Mouse (Mus musculus) G1E (cell line): ENCODE results near the gene Top3b. TPM values are rescaled to one million over a fixed set of nuclear protein-coding genes. Genes with fewer than 3 reads are reported as not detected.

Source experiments
- ATAC-seq: 2 replicates; pipeline ENCODE4 v1.8.0; 2016; ENCODE audit warnings: mild to moderate bottlenecking; ENCODE audit not compliant: insufficient number of reproducible peaks, poor library complexity, low FRiP score, severe bottlenecking; ENCODE audit errors: extremely low read depth
- DNase-seq: peaks from one replicate; pipeline ENCODE4 v3.0.0; 2012; ENCODE audit warnings: low spot score
- H3K27me3 ChIP-seq: 2 replicates; pipeline ENCODE4 v1.6.1; 2012; ENCODE audit warnings: mild to moderate bottlenecking, low read length, inconsistent platforms; ENCODE audit not compliant: insufficient read depth
- H3K36me3 ChIP-seq: replicated peaks from 2 replicates; pipeline ENCODE3; 2012; ENCODE audit warnings: mild to moderate bottlenecking, inconsistent platforms
- H3K4me1 ChIP-seq: 2 replicates; pipeline ENCODE4 v1.6.1; 2012; ENCODE audit warnings: low read depth, low read length, inconsistent platforms, mixed read lengths; ENCODE audit not compliant: insufficient read depth
- H3K4me3 ChIP-seq: 2 replicates; pipeline ENCODE4 v1.5.1; 2012; ENCODE audit warnings: low read depth, mild to moderate bottlenecking, inconsistent platforms, low read length, moderate library complexity, mixed read lengths
- H3K9me3 ChIP-seq: replicated peaks from 2 replicates; pipeline ENCODE4 v1.6.1; 2012; ENCODE audit warnings: inconsistent platforms
- CTCF ChIP-seq: IDR thresholded peaks from 2 replicates; pipeline ENCODE4 v1.5.1; 2012; ENCODE audit warnings: low read depth, low read length, inconsistent platforms, mixed read lengths
- GATA1 ChIP-seq: IDR thresholded peaks from 2 replicates; pipeline ENCODE4 v1.6.1; 2012; ENCODE audit warnings: borderline replicate concordance, low read length, inconsistent platforms, mixed read lengths
- GATA2 ChIP-seq: IDR thresholded peaks from 2 replicates; pipeline ENCODE4 v1.6.1; 2012; ENCODE audit warnings: low read depth, low read length, inconsistent platforms, borderline replicate concordance
- POLR2AphosphoS5 ChIP-seq: IDR thresholded peaks from 2 replicates; pipeline ENCODE4 v1.6.1; 2012; ENCODE audit warnings: low read depth, low read length, inconsistent platforms; ENCODE audit not compliant: insufficient replicate concordance
- TAL1 ChIP-seq: conservative IDR thresholded peaks from 2 replicates; pipeline ENCODE4 v1.6.1; 2012; ENCODE audit warnings: low read depth, low read length, inconsistent platforms, mixed read lengths
- polyA plus RNA-seq: library from polyadenylated mRNA; stranded (reverse); fragments of >175 nt; gene quantifications from 2 replicates; pipeline ENCODE4 v1.2.3, GENCODE M21; 2012
- total RNA-seq, 2 experiments: library from RNA; stranded (forward) in 1 of 2; stranded (reverse) in 1 of 2; fragments of 200-1000 nt in 1 of 2; fragments of >200 nt in 1 of 2; fragmentation: Nextera tagmentation in 1 of 2; gene quantifications; 2 replicates each; pipeline ENCODE4 v1.2.3; 2014 to 2017

Top3b gene
- total and polyA plus RNA-seq, 3 experiments, result 24.7 to 96.6 (median 59.1) TPM

DNA sequence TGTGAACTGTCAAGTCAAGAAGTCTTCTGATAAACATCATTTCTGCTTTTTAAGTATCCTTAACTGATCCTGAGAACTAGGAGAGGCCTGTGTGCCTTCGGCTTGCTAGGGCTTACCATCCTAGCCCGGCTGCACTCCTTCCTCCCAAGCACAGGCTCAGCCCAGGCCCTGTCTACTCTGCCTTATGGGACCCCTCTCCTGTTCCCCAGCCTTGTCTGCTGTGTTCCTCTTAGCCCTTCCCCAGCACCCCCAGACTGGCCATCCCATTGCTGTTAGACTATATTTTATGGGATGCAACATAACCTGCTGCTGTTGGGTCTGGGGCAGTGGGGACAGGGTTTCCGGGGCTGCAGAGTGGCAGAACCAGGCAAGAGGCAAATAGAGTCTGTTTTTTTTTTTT is 59.8 kb downstream of the Top3b start:
- ATAC-seq (no peak), DNase-seq (no peak)

DNA sequence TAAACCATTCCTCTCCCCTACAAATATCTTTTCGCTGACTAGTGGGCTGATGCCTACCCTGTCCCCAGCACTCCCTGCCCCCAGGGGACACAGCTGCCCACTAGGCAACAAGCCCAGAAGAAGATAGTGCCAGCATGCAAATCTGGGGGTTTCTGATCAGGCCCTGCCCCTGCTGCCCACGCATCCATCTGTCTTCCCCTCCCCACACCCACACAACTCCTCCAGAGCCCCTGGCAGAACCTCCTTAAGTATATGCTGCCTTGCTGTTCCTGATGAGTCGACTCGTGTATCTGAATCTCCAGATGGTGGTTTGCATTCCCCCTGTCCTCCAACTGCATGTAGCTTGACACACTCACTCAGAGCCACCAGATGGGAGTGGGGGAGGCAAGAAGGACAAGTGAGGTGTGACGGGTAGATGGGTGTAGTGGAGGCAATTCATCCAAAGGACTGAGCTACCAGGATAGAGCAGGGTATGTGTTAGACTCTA is 60.3 kb downstream of the Top3b start:
- H3K36me3 ChIP-seq, result peaks cover 13% of the 10 kb centered on the region
- H3K4me3 ChIP-seq, result no peak overlapping the region
- H3K4me1 ChIP-seq, result peaks cover 7% of the 10 kb centered on the region
- no peak for TF ChIP-seq GATA1
- no peak for TF ChIP-seq TAL1
- no peak for TF ChIP-seq POLR2AphosphoS5
- no peak for TF ChIP-seq CTCF
- no peak for TF ChIP-seq GATA2
- ATAC-seq (no peak), DNase-seq (no peak)
- peaks cover 9% of the 10 kb centered on the region for H3K27me3 ChIP-seq
- peaks cover 2% of the 10 kb centered on the region for H3K9me3 ChIP-seq

More for the DNA sequence above, 59.8 kb downstream of the Top3b start:
- TF ChIP-seq POLR2AphosphoS5, result no peak
- no peak for TF ChIP-seq GATA2
- no peak for TF ChIP-seq CTCF
- no peak for TF ChIP-seq GATA1
- no peak for TF ChIP-seq TAL1
- peaks cover 7% of the 10 kb centered on the region for H3K4me1 ChIP-seq
- H3K9me3 ChIP-seq, result peaks cover 2% of the 10 kb centered on the region
- peaks cover 14% of the 10 kb centered on the region for H3K36me3 ChIP-seq
- H3K27me3 ChIP-seq, result peaks cover 9% of the 10 kb centered on the region
- H3K4me3 ChIP-seq, result no peak overlapping the region

DNA sequence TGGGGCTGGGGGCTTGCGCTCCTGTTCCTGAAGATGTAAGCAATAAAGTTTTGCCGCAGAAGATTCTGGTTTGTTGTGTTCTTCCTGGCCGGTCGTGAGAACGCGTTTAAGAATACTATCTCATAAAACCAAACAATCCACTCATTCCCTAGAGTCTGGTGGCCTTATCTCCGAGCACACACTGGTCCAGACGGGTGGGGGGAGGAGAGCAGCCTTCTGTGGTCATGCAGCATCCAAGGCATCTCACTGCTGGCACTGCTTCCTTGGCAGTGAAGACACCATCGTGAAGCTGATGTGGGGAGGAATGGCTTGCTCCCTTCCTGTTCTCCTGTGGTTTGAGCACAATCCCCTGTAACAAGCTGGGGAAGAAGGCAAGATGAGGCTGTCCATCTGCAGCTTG is 69.0 kb downstream of the Top3b start:
- no peak for ATAC-seq
- H3K9me3 ChIP-seq, result peaks cover 4% of the 10 kb centered on the region

DNA sequence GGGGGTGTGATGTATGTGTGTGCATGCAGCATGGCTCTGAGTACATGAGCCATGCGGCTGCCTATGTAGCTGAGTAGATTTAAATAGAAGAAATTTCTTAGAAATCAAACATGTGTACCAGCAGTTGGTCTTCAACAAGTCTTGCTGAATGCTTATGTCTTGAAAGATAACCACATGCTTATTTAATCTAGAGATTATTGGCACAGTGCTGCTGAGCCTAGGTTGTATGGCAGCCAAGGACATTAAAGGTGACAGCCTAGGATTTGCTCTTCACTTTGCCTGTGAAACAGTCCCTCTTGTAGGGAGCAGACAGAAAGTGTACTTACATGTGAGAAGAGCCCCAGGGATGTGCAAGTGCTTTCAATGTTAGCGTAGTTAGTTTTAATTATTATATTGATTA is 70.5 kb downstream of the Top3b start:
- Histone ChIP-seq H3K4me3 (no peak overlapping the region), H3K36me3 (no peaks in the 10 kb centered on the region), H3K9me3 (peaks cover 4% of the 10 kb centered on the region), H3K27me3 (peaks cover 4% of the 10 kb centered on the region; the same call in 1 of the 2 replicates), H3K4me1 (no peaks in the 10 kb centered on the region)
- no peak for ATAC-seq
- no peak for DNase-seq
- TF ChIP-seq TAL1, result no peak
- no peak for TF ChIP-seq GATA1
- TF ChIP-seq POLR2AphosphoS5, result no peak
- TF ChIP-seq CTCF, result no peak
- no peak for TF ChIP-seq GATA2

More for the DNA sequence above, 69.0 kb downstream of the Top3b start:
- Histone ChIP-seq H3K4me3 (no peak overlapping the region), H3K27me3 (no peaks in the 10 kb centered on the region; the same call in 1 of the 2 replicates), H3K4me1 (no peaks in the 10 kb centered on the region), H3K36me3 (no peaks in the 10 kb centered on the region)
- TF ChIP-seq CTCF, result no peak
- TF ChIP-seq GATA2, result no peak
- no peak for TF ChIP-seq POLR2AphosphoS5
- no peak for TF ChIP-seq TAL1
- TF ChIP-seq GATA1, result no peak
- no peak for DNase-seq

Other genes with a start within 250 kb of the Top3b start
- gene Olfr19, start 194.3 kb upstream of the Top3b start, total RNA-seq (2014; fragmentation: Nextera tagmentation), result not detected in 2 replicates
- gene Olfr19, start 194.3 kb upstream of the Top3b start, total RNA-seq (2017), result not detected in 2 replicates
- not detected in 2 replicates for gene Olfr19, start 194.3 kb upstream of the Top3b start, polyA plus RNA-seq
- not detected in 2 replicates for gene Spag6l, start 41.3 kb upstream of the Top3b start, total RNA-seq (2014; fragmentation: Nextera tagmentation)
- 0.12 and 0.16 TPM in 2 replicates for gene Spag6l, start 41.3 kb upstream of the Top3b start, total RNA-seq (2017)
- not detected in 2 replicates for gene Spag6l, start 41.3 kb upstream of the Top3b start, polyA plus RNA-seq
- not detected in 2 replicates for gene Igll1, start 6.8 kb upstream of the Top3b start, total RNA-seq (2014; fragmentation: Nextera tagmentation)
- gene Igll1, start 6.8 kb upstream of the Top3b start, total RNA-seq (2017), result 0.27 TPM in 1 of 2 replicates, not detected in the other
- not detected in 2 replicates for gene Igll1, start 6.8 kb upstream of the Top3b start, polyA plus RNA-seq
- not detected in 2 replicates for gene Vpreb1, start 107 bp downstream of the Top3b start, total RNA-seq (2014; fragmentation: Nextera tagmentation)
- 0.64 and 0.82 TPM in 2 replicates for gene Vpreb1, start 107 bp downstream of the Top3b start, total RNA-seq (2017)
- gene Vpreb1, start 107 bp downstream of the Top3b start, polyA plus RNA-seq, result 0.15 and 0.28 TPM in 2 replicates
- 5.5 and 10.9 TPM in 2 replicates for gene Ppm1f, start 25.7 kb downstream of the Top3b start, total RNA-seq (2014; fragmentation: Nextera tagmentation)
- 10.5 and 12.3 TPM in 2 replicates for gene Ppm1f, start 25.7 kb downstream of the Top3b start, total RNA-seq (2017)
- 5.3 and 6.3 TPM in 2 replicates for gene Ppm1f, start 25.7 kb downstream of the Top3b start, polyA plus RNA-seq
- 248 and 276 TPM in 2 replicates for gene Mapk1, start 112.6 kb downstream of the Top3b start, total RNA-seq (2014; fragmentation: Nextera tagmentation)
- gene Mapk1, start 112.6 kb downstream of the Top3b start, total RNA-seq (2017), result 173 and 180 TPM in 2 replicates
- gene Mapk1, start 112.6 kb downstream of the Top3b start, polyA plus RNA-seq, result 54.2 and 72.7 TPM in 2 replicates
- 0.90 and 1.2 TPM in 2 replicates for gene Ypel1, start 199.0 kb downstream of the Top3b start, total RNA-seq (2014; fragmentation: Nextera tagmentation)
- 0.87 and 1.5 TPM in 2 replicates for gene Ypel1, start 199.0 kb downstream of the Top3b start, total RNA-seq (2017)
- 0.09 and 0.15 TPM in 2 replicates for gene Ypel1, start 199.0 kb downstream of the Top3b start, polyA plus RNA-seq
- 111 and 127 TPM in 2 replicates for gene Ppil2, start 240.5 kb downstream of the Top3b start, total RNA-seq (2014; fragmentation: Nextera tagmentation)
- 110 and 122 TPM in 2 replicates for gene Ppil2, start 240.5 kb downstream of the Top3b start, total RNA-seq (2017)
- gene Ppil2, start 240.5 kb downstream of the Top3b start, polyA plus RNA-seq, result 65.1 and 70.4 TPM in 2 replicates